Mouse (Mus musculus): Measurements from ENCODE around the gene Soat1. TPM values are rescaled to one million over a fixed set of nuclear protein-coding genes. Genes with fewer than 3 reads are reported as not detected.

The Soat1 gene
- polyA plus RNA-seq, 1 experiment = not detected

- no peak for TF ChIP-seq GATA1 (IDR thresholded peaks at IDR 0.05; ENCODE audit: low read length)
These were observed 1.1 kb downstream of the Soat1 start for GRCm38 (mm10) chr1:156473003-156473402.

- TF ChIP-seq GATA1 (IDR thresholded peaks at IDR 0.05; ENCODE audit: low read length) = no peak
These were observed 2.2 kb downstream of the Soat1 start for GRCm38 (mm10) chr1:156471955-156472354.

- TF ChIP-seq GATA1 (IDR thresholded peaks at IDR 0.05; ENCODE audit: low read length) = no peak
These were observed 3.1 kb downstream of the Soat1 start for GRCm38 (mm10) chr1:156471071-156471470.

- TF ChIP-seq GATA1 (IDR thresholded peaks at IDR 0.05; ENCODE audit: low read length) = no peak
These were observed 3.6 kb downstream of the Soat1 start for GRCm38 (mm10) chr1:156470557-156470956.

- no peak for TF ChIP-seq GATA1 (IDR thresholded peaks at IDR 0.05; ENCODE audit: low read length)
These were observed 5.6 kb downstream of the Soat1 start for GRCm38 (mm10) chr1:156468576-156468975.

- no peak for TF ChIP-seq GATA1 (IDR thresholded peaks at IDR 0.05; ENCODE audit: low read length)
These were observed 6.4 kb downstream of the Soat1 start for GRCm38 (mm10) chr1:156467655-156468255.

- TF ChIP-seq GATA1 (IDR thresholded peaks at IDR 0.05; ENCODE audit: low read length) = no peak
These were observed 9.2 kb downstream of the Soat1 start for GRCm38 (mm10) chr1:156464963-156465362.

- no peak for TF ChIP-seq GATA1 (IDR thresholded peaks at IDR 0.05; ENCODE audit: low read length)
These were observed 9.9 kb downstream of the Soat1 start for GRCm38 (mm10) chr1:156463981-156464853.

GRCm38 (mm10) chr1:156462273-156462991 lies 11.7 kb downstream of the Soat1 start:
- peak; percentile 33 for TF ChIP-seq GATA1 (IDR thresholded peaks at IDR 0.05; ENCODE audit: low read length)

- TF ChIP-seq GATA1 (IDR thresholded peaks at IDR 0.05; ENCODE audit: low read length) = no peak
These were observed 13.1 kb downstream of the Soat1 start for GRCm38 (mm10) chr1:156461036-156461435.

- no peak for TF ChIP-seq GATA1 (IDR thresholded peaks at IDR 0.05; ENCODE audit: low read length)
These were observed 13.9 kb downstream of the Soat1 start for GRCm38 (mm10) chr1:156460216-156460615.

GRCm38 (mm10) chr1:156459690-156460089 lies 14.4 kb downstream of the Soat1 start:
- TF ChIP-seq GATA1 (IDR thresholded peaks at IDR 0.05; ENCODE audit: low read length) = no peak

GRCm38 (mm10) chr1:156458391-156459060 lies 15.6 kb downstream of the Soat1 start:
- no peak for TF ChIP-seq GATA1 (IDR thresholded peaks at IDR 0.05; ENCODE audit: low read length)

- TF ChIP-seq GATA1 (IDR thresholded peaks at IDR 0.05; ENCODE audit: low read length) = no peak
These were observed 18.9 kb downstream of the Soat1 start for GRCm38 (mm10) chr1:156455005-156455758.

- no peak for TF ChIP-seq GATA1 (IDR thresholded peaks at IDR 0.05; ENCODE audit: low read length)
These were observed 19.7 kb downstream of the Soat1 start for GRCm38 (mm10) chr1:156454384-156454783.

Measured in G1E-ER4 (cell line).